Mouse (Mus musculus): Measurements from ENCODE around the gene Skap1. TPM values are rescaled to one million over a fixed set of nuclear protein-coding genes. Genes with fewer than 3 reads are reported as not detected.
A peak's percentile ranks its signal among the peaks of the same experiment; 100 is the strongest.

Skap1 gene
- polyA plus RNA-seq, 1 experiment from 2014 or later: 7.6 TPM

- H3K4me3 ChIP-seq (replicated peaks; ENCODE audit: low read depth, low read length): no peak overlapping the region
- TF ChIP-seq CTCF (IDR thresholded peaks at IDR 0.05; ENCODE audit: low read depth): no peak
- no peak overlapping the region for H3K9ac ChIP-seq (ENCODE audit: low read depth, low read length)
- 65% methylated on average over 4 of the region's 4 CpGs for WGBS
- DNase-seq (ENCODE audit: low spot score): no peak
- no peaks in the 10 kb centered on the region for H3K9me3 ChIP-seq (replicated peaks; ENCODE audit: low read length)
- no peaks in the 10 kb centered on the region for H3K36me3 ChIP-seq (ENCODE audit: insufficient read depth, low read length)
- no peaks in the 10 kb centered on the region; the same call in 1 of the 2 replicates for H3K27me3 ChIP-seq (ENCODE audit: insufficient read depth, low read length)
- no peak overlapping the region for H3K27ac ChIP-seq
- H3K4me1 ChIP-seq (replicated peaks; ENCODE audit: insufficient read depth, low read length): peaks cover 4% of the 10 kb centered on the region; the same call in 1 of the 2 replicates
- no peak for ATAC-seq (replicated peaks; ENCODE audit: low FRiP score, low read depth)
- no peak overlapping the region for H3K4me2 ChIP-seq (ENCODE audit: low read length)
Observed at GRCm38 (mm10) chr11:96461766-96462165, 2.6 kb upstream of the Skap1 start.

GRCm38 (mm10) chr11:96462191-96462752 is 2.1 kb upstream of the Skap1 start:
- ATAC-seq (replicated peaks; ENCODE audit: low FRiP score, low read depth): no peak
- H3K36me3 ChIP-seq (ENCODE audit: insufficient read depth, low read length): no peaks in the 10 kb centered on the region

GRCm38 (mm10) chr11:96464716-96465060 is 295 bp downstream of the Skap1 start:
- no peak for DNase-seq (ENCODE audit: low spot score)
- H3K27ac ChIP-seq: no peak overlapping the region
- no peak for TF ChIP-seq CTCF (IDR thresholded peaks at IDR 0.05; ENCODE audit: low read depth)
- peak overlapping the region; percentile 78 for H3K4me2 ChIP-seq (ENCODE audit: low read length)
- no peaks in the 10 kb centered on the region for H3K9me3 ChIP-seq (replicated peaks; ENCODE audit: low read length)
- H3K9ac ChIP-seq (ENCODE audit: low read depth, low read length): peak overlapping the region; percentile 48; the same call in 1 of the 2 replicates
- H3K36me3 ChIP-seq (ENCODE audit: insufficient read depth, low read length): no peaks in the 10 kb centered on the region
- peak overlapping the region; percentile 34 for H3K4me3 ChIP-seq (replicated peaks; ENCODE audit: low read depth, low read length)
- WGBS: 30% methylated on average over 5 of the region's 5 CpGs
- H3K4me1 ChIP-seq (replicated peaks; ENCODE audit: insufficient read depth, low read length): peaks cover 4% of the 10 kb centered on the region; the same call in 1 of the 2 replicates
- ATAC-seq (replicated peaks; ENCODE audit: low FRiP score, low read depth): no peak
- H3K27me3 ChIP-seq (ENCODE audit: insufficient read depth, low read length): no peaks in the 10 kb centered on the region; the same call in 1 of the 2 replicates

More at GRCm38 (mm10) chr11:96462191-96462752, 2.1 kb upstream of the Skap1 start:
- H3K27me3 ChIP-seq (ENCODE audit: insufficient read depth, low read length): no peaks in the 10 kb centered on the region; the same call in 1 of the 2 replicates
- 13% methylated on average over 9 of the region's 9 CpGs for WGBS
- H3K4me1 ChIP-seq (replicated peaks; ENCODE audit: insufficient read depth, low read length): peaks cover 4% of the 10 kb centered on the region; the same call in 1 of the 2 replicates
- no peak overlapping the region for H3K9ac ChIP-seq (ENCODE audit: low read depth, low read length)
- no peak overlapping the region for H3K4me3 ChIP-seq (replicated peaks; ENCODE audit: low read depth, low read length)
- no peak for DNase-seq (ENCODE audit: low spot score)
- TF ChIP-seq CTCF (IDR thresholded peaks at IDR 0.05; ENCODE audit: low read depth): no peak
- H3K27ac ChIP-seq: no peak overlapping the region
- no peaks in the 10 kb centered on the region for H3K9me3 ChIP-seq (replicated peaks; ENCODE audit: low read length)
- no peak overlapping the region for H3K4me2 ChIP-seq (ENCODE audit: low read length)

GRCm38 (mm10) chr11:96465426-96466056 is 1.1 kb downstream of the Skap1 start:
- H3K27ac ChIP-seq: no peak overlapping the region
- H3K4me1 ChIP-seq (replicated peaks; ENCODE audit: insufficient read depth, low read length): peaks cover 4% of the 10 kb centered on the region; the same call in 1 of the 2 replicates
- 78% methylated on average over 10 of the region's 10 CpGs for WGBS
- ATAC-seq (replicated peaks; ENCODE audit: low FRiP score, low read depth): no peak
- no peaks in the 10 kb centered on the region for H3K36me3 ChIP-seq (ENCODE audit: insufficient read depth, low read length)
- no peaks in the 10 kb centered on the region; the same call in 1 of the 2 replicates for H3K27me3 ChIP-seq (ENCODE audit: insufficient read depth, low read length)
- no peak for TF ChIP-seq CTCF (IDR thresholded peaks at IDR 0.05; ENCODE audit: low read depth)
- no peaks in the 10 kb centered on the region for H3K9me3 ChIP-seq (replicated peaks; ENCODE audit: low read length)
- DNase-seq (ENCODE audit: low spot score): no peak
- H3K4me3 ChIP-seq (replicated peaks; ENCODE audit: low read depth, low read length): no peak overlapping the region
- H3K9ac ChIP-seq (ENCODE audit: low read depth, low read length): no peak overlapping the region
- H3K4me2 ChIP-seq (ENCODE audit: low read length): no peak overlapping the region

- peaks cover 4% of the 10 kb centered on the region; the same call in 1 of the 2 replicates for H3K4me1 ChIP-seq (replicated peaks; ENCODE audit: insufficient read depth, low read length)
- no peak overlapping the region for H3K4me3 ChIP-seq (replicated peaks; ENCODE audit: low read depth, low read length)
- no peak for TF ChIP-seq CTCF (IDR thresholded peaks at IDR 0.05; ENCODE audit: low read depth)
- no peak overlapping the region for H3K27ac ChIP-seq
- H3K4me2 ChIP-seq (ENCODE audit: low read length): no peak overlapping the region
- H3K36me3 ChIP-seq (ENCODE audit: insufficient read depth, low read length): no peaks in the 10 kb centered on the region
- H3K27me3 ChIP-seq (ENCODE audit: insufficient read depth, low read length): no peaks in the 10 kb centered on the region; the same call in 1 of the 2 replicates
- ATAC-seq (replicated peaks; ENCODE audit: low FRiP score, low read depth) (no peak), DNase-seq (ENCODE audit: low spot score) (no peak)
- 33% methylated on average over 7 of the region's 7 CpGs for WGBS
- no peak overlapping the region for H3K9ac ChIP-seq (ENCODE audit: low read depth, low read length)
- H3K9me3 ChIP-seq (replicated peaks; ENCODE audit: low read length): no peaks in the 10 kb centered on the region
Observed at GRCm38 (mm10) chr11:96466382-96466781, 2.0 kb downstream of the Skap1 start.

- no peaks in the 10 kb centered on the region for H3K36me3 ChIP-seq (ENCODE audit: insufficient read depth, low read length)
- H3K9me3 ChIP-seq (replicated peaks; ENCODE audit: low read length): no peaks in the 10 kb centered on the region
- no peak for ATAC-seq (replicated peaks; ENCODE audit: low FRiP score, low read depth)
- no peak for TF ChIP-seq CTCF (IDR thresholded peaks at IDR 0.05; ENCODE audit: low read depth)
- no peak overlapping the region for H3K27ac ChIP-seq
- H3K27me3 ChIP-seq (ENCODE audit: insufficient read depth, low read length): no peaks in the 10 kb centered on the region; the same call in 1 of the 2 replicates
- no peak for DNase-seq (ENCODE audit: low spot score)
- H3K9ac ChIP-seq (ENCODE audit: low read depth, low read length): no peak overlapping the region
- H3K4me3 ChIP-seq (replicated peaks; ENCODE audit: low read depth, low read length): no peak overlapping the region
- no peak overlapping the region for H3K4me2 ChIP-seq (ENCODE audit: low read length)
- H3K4me1 ChIP-seq (replicated peaks; ENCODE audit: insufficient read depth, low read length): peaks cover 4% of the 10 kb centered on the region; the same call in 1 of the 2 replicates
- 24% methylated on average over 7 of the region's 7 CpGs for WGBS
Observed at GRCm38 (mm10) chr11:96466987-96467386, 2.6 kb downstream of the Skap1 start.

Measured in kidney, postnatal 0 days (tissue).